Mouse (Mus musculus) kidney, embryonic 15.5 days (tissue): ENCODE measurements around the gene Mvb12b. TPM values are rescaled to one million over a fixed set of nuclear protein-coding genes. Genes with fewer than 3 reads are reported as not detected.
A peak's percentile ranks its signal among the peaks of the same experiment; 100 is the strongest.

Experiments
- ATAC-seq: fragments of 200-750 bp; cut with Nextera tagmentation; replicated peaks from 2 replicates; pipeline ENCODE4 v1.8.0; 2017; ENCODE audit warnings: moderate TSS enrichment; ENCODE audit not compliant: low FRiP score
- H3K27ac ChIP-seq: fragments of 300-500 bp; sonication (generic); 2 replicates; pipeline ENCODE4 v1.5.1; 2015; ENCODE audit warnings: mild to moderate bottlenecking, inconsistent platforms
- H3K27me3 ChIP-seq: fragments of 300-500 bp; sonication (generic); 2 replicates; pipeline ENCODE4 v1.6.1; 2015; ENCODE audit warnings: inconsistent platforms
- H3K36me3 ChIP-seq: fragments of 300-500 bp; sonication (generic); 2 replicates; pipeline ENCODE4 v1.6.1; 2015; ENCODE audit warnings: inconsistent platforms
- H3K4me1 ChIP-seq: fragments of 300-500 bp; sonication (generic); 2 replicates; pipeline ENCODE4 v1.6.1; 2015; ENCODE audit warnings: inconsistent platforms
- H3K4me2 ChIP-seq: fragments of 300-500 bp; sonication (generic); 2 replicates; pipeline ENCODE4 v1.6.1; 2015; ENCODE audit warnings: moderate library complexity, mild to moderate bottlenecking, inconsistent platforms
- H3K4me3 ChIP-seq: fragments of 300-500 bp; sonication (generic); replicated peaks from 2 replicates; pipeline ENCODE4 v1.5.1; 2015; ENCODE audit warnings: mild to moderate bottlenecking, inconsistent platforms
- H3K9ac ChIP-seq: fragments of 300-500 bp; sonication (generic); 2 replicates; pipeline ENCODE4 v1.6.1; 2015; ENCODE audit warnings: mild to moderate bottlenecking, inconsistent platforms
- H3K9me3 ChIP-seq: fragments of 300-500 bp; sonication (generic); replicated peaks from 2 replicates; pipeline ENCODE4 v1.6.1; 2016; ENCODE audit warnings: inconsistent platforms
- WGBS: fragments of 180-500 bp; shearing (Covaris S2); methylation state at CpG from one replicate; pipeline ENCODE4 v1.1.7; 2015; ENCODE audit warnings: mixed read lengths; 5-methylcytosine and 5-hydroxymethylcytosine counted together
- polyA plus RNA-seq: library from polyadenylated mRNA; unstranded; fragments of >200 nt; fragmentation: Nextera tagmentation; extraction: Ambion mirVana; gene quantifications from 2 replicates; pipeline ENCODE4 v1.2.1, GENCODE M21; 2015

Gene Mvb12b
- polyA plus RNA-seq, 1 experiment from 2014 or later: 18.4 TPM

DNA sequence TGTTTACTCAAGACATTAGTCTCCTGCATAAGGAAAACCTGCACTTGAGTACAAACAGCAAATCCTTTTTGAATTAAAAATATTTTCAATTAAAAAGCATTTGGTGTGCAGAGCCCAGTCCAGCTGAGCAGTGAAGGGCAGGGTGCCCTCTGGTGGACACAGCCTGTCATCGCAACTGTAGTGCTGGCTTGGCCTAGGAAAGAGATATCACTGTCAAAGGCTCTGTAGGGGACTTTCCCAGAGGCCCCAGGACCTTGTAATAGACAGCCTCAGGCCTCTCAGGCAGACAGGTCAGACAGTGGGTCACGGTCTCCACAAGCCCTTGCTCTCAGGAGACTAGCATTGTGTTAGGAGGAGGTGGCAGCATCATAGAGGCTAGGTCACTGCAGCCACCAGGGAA, 151.0 kb downstream of the Mvb12b start:
- Histone ChIP-seq H3K27me3 (no peaks in the 10 kb centered on the region), H3K9me3 (no peaks in the 10 kb centered on the region), H3K4me1 (no peaks in the 10 kb centered on the region), H3K4me2 (no peak overlapping the region), H3K36me3 (peaks cover 17% of the 10 kb centered on the region), H3K4me3 (no peak overlapping the region), H3K9ac (no peak overlapping the region), H3K27ac (no peak overlapping the region)
- 2% methylated on average over 2 of the region's 2 CpGs for WGBS
- ATAC-seq: no peak

DNA sequence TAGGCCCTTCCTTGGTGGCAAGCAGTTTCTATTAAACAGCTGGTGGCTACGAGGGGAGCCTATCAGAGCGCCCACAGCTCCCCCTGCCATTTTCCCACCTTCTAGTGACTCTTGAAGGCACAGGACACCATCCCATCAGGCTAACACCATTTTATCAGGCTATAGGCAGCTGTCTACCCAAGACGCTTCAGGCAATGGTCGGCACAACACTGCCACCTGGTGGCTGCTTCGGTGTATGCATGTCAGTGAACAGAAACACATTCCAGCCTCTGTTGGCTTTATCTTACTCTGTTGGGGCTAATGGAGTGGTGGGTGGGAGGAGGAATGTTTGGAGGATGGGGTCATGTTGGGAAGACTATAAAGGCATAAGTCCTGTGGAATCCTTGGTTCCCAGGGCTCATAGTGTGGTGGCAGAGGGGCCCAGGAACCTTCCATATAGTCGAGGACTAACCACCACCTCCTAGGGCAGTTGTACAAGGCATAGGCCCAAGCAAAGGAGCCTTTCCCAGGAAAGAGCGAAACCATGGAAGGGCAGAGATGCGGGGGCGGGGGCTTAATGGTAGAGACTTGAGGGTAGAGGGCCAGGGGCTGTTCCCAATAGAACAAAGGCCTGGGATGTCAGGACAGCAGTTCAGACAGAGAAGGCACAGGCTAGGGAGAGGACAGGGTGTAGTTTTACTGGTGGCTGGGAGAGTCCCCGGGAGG, 152.8 kb downstream of the Mvb12b start:
- no peak for ATAC-seq
- peaks cover 22% of the 10 kb centered on the region for H3K36me3 ChIP-seq
- H3K4me1 ChIP-seq: 0 out of 2 replicates have a peak, but pooled peaks cover 3% of the 10 kb centered on the region
- no peak overlapping the region for H3K4me3 ChIP-seq
- 37% methylated on average over 10 of the region's 10 CpGs for WGBS
- no peak overlapping the region for H3K27ac ChIP-seq
- no peaks in the 10 kb centered on the region for H3K27me3 ChIP-seq
- H3K9ac ChIP-seq: no peak overlapping the region
- no peaks in the 10 kb centered on the region for H3K9me3 ChIP-seq
- H3K4me2 ChIP-seq: no peak overlapping the region

DNA sequence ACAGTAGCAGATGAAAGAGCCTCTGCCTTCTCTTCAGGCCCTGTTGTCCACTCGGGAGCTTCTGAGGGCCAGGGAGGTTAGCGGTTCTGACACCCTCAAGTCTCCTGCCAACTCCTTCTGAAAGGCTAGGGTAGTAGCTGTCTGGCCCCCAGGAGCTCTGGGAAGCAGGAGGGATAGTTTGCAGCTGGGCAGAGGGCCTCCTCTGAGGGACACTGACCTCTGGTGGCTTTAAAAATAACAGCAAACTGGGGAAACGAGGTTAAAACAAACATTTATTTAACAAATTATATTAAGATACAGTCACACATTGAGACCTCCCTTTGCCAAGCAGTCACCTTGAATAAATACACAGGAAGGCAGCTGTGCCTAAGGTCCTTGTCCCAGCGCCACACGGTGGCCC, 158.0 kb downstream of the Mvb12b start:
- H3K27me3 ChIP-seq: no peaks in the 10 kb centered on the region
- H3K4me1 ChIP-seq: peaks cover 13% of the 10 kb centered on the region; the same call in 1 of the 2 replicates
- ATAC-seq: no peak
- WGBS: 26% methylated on average over 5 of the region's 5 CpGs
- no peak overlapping the region for H3K9ac ChIP-seq
- no peak overlapping the region for H3K4me2 ChIP-seq
- no peak overlapping the region for H3K4me3 ChIP-seq
- no peaks in the 10 kb centered on the region for H3K9me3 ChIP-seq
- H3K36me3 ChIP-seq: peaks cover 22% of the 10 kb centered on the region
- no peak overlapping the region for H3K27ac ChIP-seq

DNA sequence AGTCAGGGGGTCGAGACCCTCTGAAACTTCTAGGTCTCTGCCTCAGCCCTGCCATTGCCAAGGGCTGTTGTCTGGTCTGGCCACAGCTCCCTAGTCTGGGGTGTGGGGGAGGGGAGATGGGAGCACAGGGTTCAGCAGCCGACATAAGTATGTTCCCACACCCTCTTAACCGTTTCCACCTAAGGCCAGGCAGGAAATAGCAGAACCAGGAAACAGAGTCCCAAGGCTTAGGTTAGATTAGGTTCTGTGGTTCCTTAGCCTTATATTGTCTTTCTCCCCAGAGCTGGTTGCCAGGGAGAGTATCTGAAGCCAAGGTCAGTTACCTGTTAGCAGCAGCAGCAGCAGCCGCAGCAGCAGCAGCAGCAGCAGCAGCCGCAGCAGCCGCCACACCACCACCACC, 160.5 kb downstream of the Mvb12b start:
- Histone ChIP-seq H3K27ac (no peak overlapping the region), H3K4me1 (peaks cover 13% of the 10 kb centered on the region; the same call in 1 of the 2 replicates), H3K9ac (no peak overlapping the region), H3K27me3 (no peaks in the 10 kb centered on the region), H3K4me3 (no peak overlapping the region), H3K4me2 (no peak overlapping the region), H3K36me3 (peaks cover 12% of the 10 kb centered on the region), H3K9me3 (no peaks in the 10 kb centered on the region)
- no peak for ATAC-seq
- WGBS: 58% methylated on average over 6 of the region's 6 CpGs

DNA sequence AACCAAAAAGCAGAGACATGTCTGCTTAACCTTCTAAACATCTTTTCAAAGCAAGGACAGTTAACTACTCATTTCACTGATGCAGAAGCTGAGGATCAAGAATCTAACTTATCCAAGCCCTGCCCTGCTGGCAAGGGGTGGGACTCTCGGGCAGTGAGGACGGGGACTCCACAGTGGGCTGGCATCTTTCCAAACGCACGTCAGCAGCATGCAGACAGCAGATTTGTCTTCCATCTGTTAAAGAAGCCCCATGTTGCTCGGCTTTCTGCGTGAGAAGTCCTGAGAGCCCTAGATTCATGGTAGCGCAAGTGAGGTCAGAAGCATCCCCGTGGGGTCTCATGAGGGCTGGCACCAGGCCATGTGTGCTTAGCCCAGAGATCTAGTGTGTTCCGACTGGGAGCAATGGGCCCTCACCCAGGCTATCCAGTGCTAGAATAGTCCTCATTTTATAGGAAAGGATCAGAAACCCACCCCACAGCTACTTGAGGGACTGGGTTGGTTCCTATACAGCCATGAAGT, 167.3 kb downstream of the Mvb12b start:
- H3K27me3 ChIP-seq: peaks cover 51% of the 10 kb centered on the region
- H3K36me3 ChIP-seq: no peaks in the 10 kb centered on the region
- H3K9me3 ChIP-seq: no peaks in the 10 kb centered on the region
- no peak overlapping the region for H3K27ac ChIP-seq
- peaks cover 35% of the 10 kb centered on the region for H3K4me1 ChIP-seq
- H3K4me3 ChIP-seq: no peak overlapping the region
- ATAC-seq: no peak
- 40% methylated on average over 9 of the region's 9 CpGs for WGBS
- H3K9ac ChIP-seq: no peak overlapping the region
- no peak overlapping the region for H3K4me2 ChIP-seq

DNA sequence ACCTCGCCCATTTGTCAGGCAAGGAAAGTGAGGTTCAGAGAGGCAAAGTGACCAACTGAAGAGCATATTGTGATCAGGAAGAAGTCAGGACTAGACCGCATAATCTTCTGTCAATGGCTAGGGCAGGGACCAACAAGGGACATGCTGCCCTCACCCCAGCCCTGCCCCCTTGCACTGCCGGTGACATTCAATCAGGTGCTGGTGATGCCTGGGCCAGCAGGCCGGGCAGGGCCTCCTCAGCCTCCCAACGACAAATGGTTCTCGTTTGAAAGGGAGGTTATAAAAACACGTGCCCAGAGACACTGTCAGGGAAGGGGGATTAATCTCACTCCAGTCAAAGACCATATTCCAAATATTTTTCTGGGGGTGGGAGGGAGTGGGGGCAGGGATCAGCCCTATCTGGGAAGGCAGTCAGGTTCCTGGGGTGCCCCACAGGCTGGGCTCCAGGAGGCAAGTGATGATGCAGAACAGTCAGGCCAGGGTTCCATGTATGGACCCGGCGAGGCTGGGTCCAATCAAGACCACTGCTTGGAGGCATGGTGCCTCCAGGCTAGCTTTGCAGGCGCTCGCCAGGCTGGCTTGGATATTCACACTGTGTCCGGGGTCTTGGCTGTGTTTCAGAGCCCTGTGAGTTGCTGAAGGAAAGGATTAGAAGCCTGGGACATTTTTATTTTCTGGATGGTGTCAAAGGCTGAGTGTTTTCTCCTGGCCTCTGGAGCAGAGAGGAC, 168.2 kb downstream of the Mvb12b start:
- ATAC-seq: no peak
- no peak overlapping the region for H3K27ac ChIP-seq
- H3K9ac ChIP-seq: no peak overlapping the region
- peaks cover 39% of the 10 kb centered on the region for H3K4me1 ChIP-seq
- H3K4me2 ChIP-seq: no peak overlapping the region
- no peaks in the 10 kb centered on the region for H3K9me3 ChIP-seq
- H3K27me3 ChIP-seq: peaks cover 60% of the 10 kb centered on the region
- H3K4me3 ChIP-seq: no peak overlapping the region
- H3K36me3 ChIP-seq: no peaks in the 10 kb centered on the region
- 27% methylated on average over 12 of the region's 12 CpGs for WGBS

DNA sequence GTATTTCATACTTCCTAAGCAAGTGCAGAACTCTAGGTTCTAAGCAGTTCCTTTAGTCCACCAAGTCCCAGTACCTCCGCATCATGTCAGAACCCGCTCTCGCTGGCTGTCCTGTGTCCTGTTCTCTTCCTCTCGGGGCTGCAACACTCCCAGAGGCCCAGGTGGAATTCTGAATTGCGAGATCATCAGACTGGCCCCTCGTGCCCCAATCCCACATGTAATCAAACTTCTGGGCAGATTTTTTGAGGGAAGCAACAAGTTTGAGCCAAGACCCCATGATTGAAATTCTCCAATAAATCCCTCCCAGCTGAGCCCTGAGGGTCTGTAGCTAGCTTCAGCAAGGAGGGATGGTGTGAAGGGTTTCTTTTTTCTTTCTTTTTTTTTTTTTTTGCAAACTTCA, 169.2 kb downstream of the Mvb12b start:
- Histone ChIP-seq H3K4me2 (no peak overlapping the region), H3K4me1 (peaks cover 45% of the 10 kb centered on the region), H3K27ac (no peak overlapping the region), H3K27me3 (peaks cover 67% of the 10 kb centered on the region), H3K4me3 (no peak overlapping the region), H3K9ac (no peak overlapping the region), H3K9me3 (no peaks in the 10 kb centered on the region), H3K36me3 (no peaks in the 10 kb centered on the region)
- ATAC-seq: no peak
- 39% methylated on average over 6 of the region's 6 CpGs for WGBS

DNA sequence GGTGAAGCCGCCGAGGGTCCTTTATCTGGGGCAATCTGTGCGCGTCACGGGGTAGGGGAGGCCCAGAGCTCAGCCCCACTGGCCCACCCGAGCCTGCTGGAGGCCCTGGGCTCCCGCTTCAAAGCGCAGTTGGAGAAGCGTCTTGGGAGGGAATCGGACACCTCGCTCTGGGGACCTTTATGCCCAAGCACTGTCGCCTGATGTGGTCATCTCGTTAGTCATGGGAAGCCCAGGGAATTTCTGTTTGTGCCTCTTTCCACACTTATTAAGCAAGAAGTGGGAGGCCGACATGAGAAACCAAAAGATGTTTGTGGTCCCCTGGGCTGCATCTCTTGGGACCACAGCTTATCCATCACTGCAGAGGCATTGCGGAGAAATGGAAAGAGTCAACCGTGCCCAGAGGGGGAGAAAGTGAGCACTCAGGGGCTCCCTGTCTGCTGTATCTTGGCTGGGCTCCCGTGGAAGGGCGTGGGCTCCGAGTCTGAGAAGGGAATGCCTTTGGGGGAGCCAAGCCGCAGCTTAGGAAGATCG, 169.9 kb downstream of the Mvb12b start:
- H3K27ac ChIP-seq: no peak overlapping the region
- H3K9ac ChIP-seq: no peak overlapping the region
- no peak overlapping the region for H3K4me3 ChIP-seq
- H3K36me3 ChIP-seq: no peaks in the 10 kb centered on the region
- H3K4me1 ChIP-seq: peaks cover 50% of the 10 kb centered on the region
- peaks cover 72% of the 10 kb centered on the region for H3K27me3 ChIP-seq
- H3K9me3 ChIP-seq: no peaks in the 10 kb centered on the region
- H3K4me2 ChIP-seq: peak overlapping the region; percentile 48
- ATAC-seq: no peak
- 4% methylated on average over 21 of the region's 21 CpGs for WGBS

DNA sequence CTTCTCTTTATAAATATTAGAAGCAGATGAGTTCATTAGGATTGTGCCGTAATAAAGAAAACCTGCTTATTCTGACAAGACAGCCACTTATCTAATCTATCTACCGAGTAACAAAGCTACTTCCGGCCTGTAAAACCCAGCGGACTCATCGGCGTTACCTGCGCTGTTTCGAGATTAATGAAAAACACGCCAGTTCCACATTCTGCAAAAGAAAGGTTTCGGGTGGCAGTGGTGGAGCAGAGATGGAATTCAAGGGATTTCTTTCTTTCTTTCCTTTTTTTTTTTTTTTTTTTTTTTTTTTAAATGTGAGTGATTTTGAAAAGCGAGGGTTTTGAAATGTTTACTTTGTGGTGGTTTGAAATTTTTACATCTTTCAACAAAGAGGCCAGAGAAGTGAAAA, 170.4 kb downstream of the Mvb12b start:
- no peaks in the 10 kb centered on the region for H3K9me3 ChIP-seq
- no peak overlapping the region for H3K27ac ChIP-seq
- H3K4me3 ChIP-seq: no peak overlapping the region
- H3K9ac ChIP-seq: no peak overlapping the region
- no peak for ATAC-seq
- no peaks in the 10 kb centered on the region for H3K36me3 ChIP-seq
- 37% methylated on average over 11 of the region's 11 CpGs for WGBS
- peaks cover 76% of the 10 kb centered on the region for H3K27me3 ChIP-seq
- peak overlapping the region; percentile 48 for H3K4me2 ChIP-seq
- peaks cover 54% of the 10 kb centered on the region for H3K4me1 ChIP-seq

DNA sequence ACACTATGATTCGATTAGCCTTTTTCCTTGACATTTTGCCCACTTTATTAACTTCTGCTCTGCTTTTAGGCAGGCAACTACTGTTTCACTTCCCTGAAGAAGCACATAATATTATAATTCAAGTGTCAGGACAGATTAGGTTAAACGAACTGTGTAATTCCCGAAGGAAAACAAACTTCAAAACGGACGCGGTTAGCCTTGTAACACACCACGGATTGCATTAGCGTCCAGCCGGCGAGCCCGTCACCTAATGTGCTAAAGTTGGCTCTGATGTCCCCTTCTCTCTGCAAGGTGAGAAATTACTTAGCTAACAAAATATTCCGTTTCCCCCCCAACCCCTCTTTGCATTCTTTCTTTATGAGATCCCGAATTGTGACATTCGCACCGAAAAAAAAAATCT, 170.9 kb downstream of the Mvb12b start:
- 0 out of 2 replicates have a peak overlapping the region, but pooled peaks have one; percentile 20 for H3K4me2 ChIP-seq
- no peak overlapping the region for H3K4me3 ChIP-seq
- H3K27ac ChIP-seq: no peak overlapping the region
- 15% methylated on average over 15 of the region's 15 CpGs for WGBS
- peaks cover 54% of the 10 kb centered on the region for H3K4me1 ChIP-seq
- no peaks in the 10 kb centered on the region for H3K9me3 ChIP-seq
- no peaks in the 10 kb centered on the region for H3K36me3 ChIP-seq
- H3K27me3 ChIP-seq: peaks cover 78% of the 10 kb centered on the region
- H3K9ac ChIP-seq: no peak overlapping the region
- ATAC-seq: no peak

DNA sequence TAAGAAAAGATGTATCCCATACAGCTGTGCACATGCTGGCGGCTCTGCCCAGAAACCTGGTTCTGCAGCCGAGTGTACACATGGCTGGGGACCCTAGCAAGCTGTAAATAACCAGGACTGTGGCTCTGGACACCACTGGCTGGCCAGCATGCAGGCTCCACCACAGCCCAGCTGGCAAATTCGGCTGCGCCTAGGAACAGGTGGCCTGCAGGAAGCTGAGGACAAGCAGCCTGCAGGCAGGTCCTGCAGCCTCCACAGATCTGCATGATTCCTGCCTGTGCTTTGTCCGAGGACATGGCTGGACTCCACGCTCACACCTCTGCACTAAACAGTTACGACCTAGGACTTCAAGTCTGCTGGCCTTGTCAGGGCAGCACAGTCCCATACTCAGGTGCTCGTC, 172.8 kb downstream of the Mvb12b start:
- no peaks in the 10 kb centered on the region for H3K36me3 ChIP-seq
- no peaks in the 10 kb centered on the region for H3K9me3 ChIP-seq
- peaks cover 48% of the 10 kb centered on the region for H3K4me1 ChIP-seq
- H3K27ac ChIP-seq: no peak overlapping the region
- H3K9ac ChIP-seq: no peak overlapping the region
- no peak overlapping the region for H3K4me2 ChIP-seq
- no peak overlapping the region for H3K4me3 ChIP-seq
- H3K27me3 ChIP-seq: peaks cover 79% of the 10 kb centered on the region
- 38% methylated on average over 8 of the region's 8 CpGs for WGBS
- ATAC-seq: no peak

DNA sequence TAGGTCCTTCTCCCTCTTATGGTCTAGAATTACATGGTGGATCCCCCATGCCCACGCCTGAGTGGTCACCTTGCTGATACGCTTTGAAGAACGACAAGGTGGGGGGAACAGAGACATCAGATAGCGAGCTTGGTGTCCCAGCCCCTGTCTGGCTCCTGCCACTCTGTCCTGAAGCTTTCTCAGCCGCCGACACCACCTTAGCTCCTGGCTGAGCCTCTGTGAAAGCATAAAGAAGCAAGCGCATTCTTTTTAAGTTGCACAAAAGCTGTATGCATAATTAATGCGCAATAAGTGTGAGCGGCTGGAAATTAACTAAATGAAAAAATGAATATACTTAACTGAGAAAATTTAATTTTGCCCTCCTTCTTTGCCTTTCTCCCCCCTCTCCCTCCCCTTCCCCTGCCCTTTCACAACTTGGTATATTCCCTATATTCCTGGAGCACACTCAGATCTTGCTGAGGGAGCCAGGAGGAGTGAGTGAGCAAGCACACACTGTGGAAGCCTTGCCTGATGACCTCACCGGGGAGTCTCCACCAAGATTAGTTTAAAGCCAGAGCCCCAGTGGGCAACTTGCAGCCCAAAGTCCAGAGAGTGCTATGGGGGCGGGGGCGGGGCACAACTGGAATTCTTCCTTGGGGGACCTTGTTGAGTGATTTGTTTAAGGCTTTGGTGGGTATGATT, 174.0 kb downstream of the Mvb12b start:
- Histone ChIP-seq H3K27ac (0 out of 2 replicates have a peak overlapping the region, but pooled peaks have one; percentile 18), H3K9me3 (no peaks in the 10 kb centered on the region), H3K4me3 (no peak overlapping the region), H3K9ac (no peak overlapping the region), H3K4me2 (peak overlapping the region; percentile 22; the same call in 1 of the 2 replicates), H3K36me3 (no peaks in the 10 kb centered on the region), H3K27me3 (peaks cover 74% of the 10 kb centered on the region), H3K4me1 (peaks cover 37% of the 10 kb centered on the region)
- whole genome bisulfite sequencing: 31% methylated on average over 12 of the region's 12 CpGs
- ATAC-seq: no peak
